In the genomic region with DNA sequence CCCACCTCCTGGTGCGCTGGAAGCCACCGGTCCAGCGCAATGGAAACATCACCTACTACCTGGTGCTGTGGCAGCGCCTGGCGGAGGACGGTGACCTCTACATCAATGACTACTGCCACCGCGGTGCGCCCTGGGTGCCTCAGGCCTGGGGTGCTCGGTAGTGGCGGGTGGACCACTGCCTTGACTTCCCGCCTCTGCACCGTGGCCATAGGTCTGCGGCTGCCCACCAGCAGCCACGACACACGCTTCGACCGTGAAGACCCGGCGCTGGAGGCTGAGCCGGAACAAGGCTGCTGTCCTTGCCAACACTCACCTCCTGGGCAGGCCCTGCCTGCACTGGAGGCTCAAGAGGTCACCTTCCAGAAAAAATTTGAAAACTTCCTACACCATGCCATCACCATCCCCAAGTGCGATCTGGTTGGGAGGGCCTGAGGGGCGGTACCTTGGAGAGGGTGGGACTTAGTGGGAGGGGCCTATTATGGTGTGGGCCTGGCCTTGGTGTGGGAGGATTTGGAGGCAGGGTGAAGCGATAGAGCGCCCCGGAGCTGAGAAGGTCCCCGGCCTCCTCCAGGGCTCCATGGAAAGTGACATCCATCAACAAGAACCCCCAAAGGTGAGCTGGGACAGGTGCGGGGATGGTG, we compare ENCODE assay signal across 8 mouse cellular contexts. TPM values are rescaled to one million over a fixed set of nuclear protein-coding genes. Genes with fewer than 3 reads are reported as not detected.
DNase-seq lines count a peak whose midpoint lies in the region; ATAC-seq lines count a peak whose summit lies in the region.

No protein-coding gene starts in this region.

- WGBS in embryonic facial prominence, embryonic 10.5 days, result 4% methylated on average over 28 of the region's 28 CpGs
- WGBS in intestine, embryonic 15.5 days, result 6% methylated on average over 28 of the region's 28 CpGs

- H3K9ac ChIP-seq in intestine, embryonic 15.5 days, result no peak overlapping the region

- H3K9me3 ChIP-seq in embryonic facial prominence, embryonic 10.5 days, result no peaks in the 10 kb centered on the region
- no peaks in the 10 kb centered on the region for H3K9me3 ChIP-seq in intestine, embryonic 15.5 days

- ATAC-seq in intestine, embryonic 15.5 days, result peak; percentile 62; the same call in 1 of the 2 replicates
- ATAC-seq in megakaryocyte-erythroid progenitor cell, adult 5-6 weeks (replicated peaks; ENCODE audit: low FRiP score, low TSS enrichment, poor library complexity, severe bottlenecking), result peak; percentile 40; the same call in 1 of the 2 replicates

- H3K4me2 ChIP-seq in intestine, embryonic 15.5 days (replicated peaks), result peak overlapping the region; percentile 49

- no peaks in the 10 kb centered on the region for H3K36me3 ChIP-seq in embryonic facial prominence, embryonic 10.5 days (replicated peaks)
- no peaks in the 10 kb centered on the region for H3K36me3 ChIP-seq in intestine, embryonic 15.5 days

- H3K4me1 ChIP-seq in embryonic facial prominence, embryonic 10.5 days, result peaks cover 24% of the 10 kb centered on the region
- H3K4me1 ChIP-seq in intestine, embryonic 15.5 days (replicated peaks), result peaks cover 9% of the 10 kb centered on the region; the same call in 1 of the 2 replicates

- DNase-seq in embryo, embryonic 10 days (ENCODE audit: low spot score), result peak; percentile 51
- DNase-seq in embryo, embryonic 9.5 days (ENCODE audit: extremely low spot score), result no peak
- DNase-seq in embryonic facial prominence, embryonic 10.5 days (ENCODE audit: low spot score), result no peak
- DNase-seq in ovary, postnatal 10 days (ENCODE audit: low spot score), result no peak
- DNase-seq in testis, postnatal 10 days (ENCODE audit: low spot score), result no peak
- DNase-seq in left cerebral cortex, postnatal 4 days, result no peak

- intact Hi-C loops in left cerebral cortex, postnatal 4 days (cut with DNase I), result no loop called here

- peak overlapping the region; percentile 48 for H3K4me3 ChIP-seq in embryonic facial prominence, embryonic 10.5 days
- peak overlapping the region; percentile 20 for H3K4me3 ChIP-seq in intestine, embryonic 15.5 days (replicated peaks)

- peaks cover 100% of the 10 kb centered on the region for H3K27me3 ChIP-seq in embryonic facial prominence, embryonic 10.5 days (replicated peaks; ENCODE audit: low read depth, poor library complexity, severe bottlenecking)
- peaks cover 58% of the 10 kb centered on the region for H3K27me3 ChIP-seq in intestine, embryonic 15.5 days (replicated peaks)

- no peak overlapping the region for H3K27ac ChIP-seq in embryonic facial prominence, embryonic 10.5 days (replicated peaks)
- H3K27ac ChIP-seq in intestine, embryonic 15.5 days, result no peak overlapping the region

RNA-seq across cellular contexts. Expression of a gene that starts 12.7 kb away (rescaled TPM):
- 0.49 and 0.54 TPM in 2 replicates for polyA plus RNA-seq in embryonic facial prominence, embryonic 10.5 days (2016; fragmentation: Nextera tagmentation; extraction: Ambion mirVana)
- 0.44 and 0.52 TPM in 2 replicates for polyA plus RNA-seq in intestine, embryonic 15.5 days (2015; fragmentation: Nextera tagmentation; extraction: Ambion mirVana)
- not detected in 2 replicates for total RNA-seq in megakaryocyte-erythroid progenitor cell, adult 5-6 weeks (2014; fragmentation: Nextera tagmentation)
- 0.15 TPM in 1 of 2 replicates, not detected in the other for total RNA-seq in megakaryocyte-erythroid progenitor cell, adult 5-6 weeks (2017)
- 1 to 10 TPM in 1 of 2 experiments, under 1 TPM in 1; 0.70 to 1.9 TPM for total RNA-seq in left cerebral cortex, postnatal 4 days (2021)

RNA-seq across cellular contexts. Expression of a gene that starts 14.5 kb away (rescaled TPM):
- polyA plus RNA-seq in embryonic facial prominence, embryonic 10.5 days (2016; fragmentation: Nextera tagmentation; extraction: Ambion mirVana), result 10.7 and 11.0 TPM in 2 replicates
- 2.5 and 3.2 TPM in 2 replicates for polyA plus RNA-seq in intestine, embryonic 15.5 days (2015; fragmentation: Nextera tagmentation; extraction: Ambion mirVana)
- not detected in 2 replicates for total RNA-seq in megakaryocyte-erythroid progenitor cell, adult 5-6 weeks (2014; fragmentation: Nextera tagmentation)
- total RNA-seq in megakaryocyte-erythroid progenitor cell, adult 5-6 weeks (2017), result not detected in 2 replicates
- under 1 TPM; 0.38 to 0.93 TPM for total RNA-seq in left cerebral cortex, postnatal 4 days (2021)

RNA-seq across cellular contexts. Expression of a gene that starts 14.7 kb away (rescaled TPM):
- 12.2 and 13.4 TPM in 2 replicates for polyA plus RNA-seq in embryonic facial prominence, embryonic 10.5 days (2016; fragmentation: Nextera tagmentation; extraction: Ambion mirVana)
- 22.6 and 29.5 TPM in 2 replicates for polyA plus RNA-seq in intestine, embryonic 15.5 days (2015; fragmentation: Nextera tagmentation; extraction: Ambion mirVana)
- 3.3 and 15.3 TPM in 2 replicates for total RNA-seq in megakaryocyte-erythroid progenitor cell, adult 5-6 weeks (2014; fragmentation: Nextera tagmentation)
- total RNA-seq in megakaryocyte-erythroid progenitor cell, adult 5-6 weeks (2017), result 3.2 and 4.3 TPM in 2 replicates
- total RNA-seq in left cerebral cortex, postnatal 4 days (2021), result 10 to 100 TPM in 1 of 2 experiments, 1 to 10 TPM in 1; 8.0 to 11.5 TPM

RNA-seq across cellular contexts. Expression of a gene that starts 37.1 kb away (rescaled TPM):
- polyA plus RNA-seq in embryonic facial prominence, embryonic 10.5 days (2016; fragmentation: Nextera tagmentation; extraction: Ambion mirVana), result not detected in 2 replicates
- 0.24 and 0.43 TPM in 2 replicates for polyA plus RNA-seq in intestine, embryonic 15.5 days (2015; fragmentation: Nextera tagmentation; extraction: Ambion mirVana)
- total RNA-seq in megakaryocyte-erythroid progenitor cell, adult 5-6 weeks (2014; fragmentation: Nextera tagmentation), result 0.74 and 2.2 TPM in 2 replicates
- total RNA-seq in megakaryocyte-erythroid progenitor cell, adult 5-6 weeks (2017), result 5.2 TPM in 1 of 2 replicates, not detected in the other
- not detected for total RNA-seq in left cerebral cortex, postnatal 4 days (2021)
